Mouse (Mus musculus) ES-E14 (cell line): ENCODE results near the gene Obsl1. TPM values are rescaled to one million over a fixed set of nuclear protein-coding genes. Genes with fewer than 3 reads are reported as not detected.
A peak's percentile ranks its signal among the peaks of the same experiment; 100 is the strongest.

Experiments
- DNase-seq: peaks from one replicate; pipeline ENCODE4 v3.0.0-alpha.2; 2013; ENCODE audit warnings: low read depth, low spot score
- H3K27ac ChIP-seq: 2 replicates; pipeline ENCODE4 v1.5.1; 2012; ENCODE audit warnings: low read depth, mild to moderate bottlenecking, low read length, moderate library complexity, mixed read lengths; ENCODE audit not compliant: poor library complexity, insufficient read depth, severe bottlenecking
- H3K36me3 ChIP-seq: 2 replicates; pipeline ENCODE4 v1.6.1; 2012; ENCODE audit warnings: mild to moderate bottlenecking, low read length, moderate library complexity, mixed read lengths; ENCODE audit not compliant: control insufficient read depth, poor library complexity, insufficient read depth, severe bottlenecking
- H3K4me1 ChIP-seq, 2 experiments: fragments of 150-350 bp in 1 of 2; sonication (generic) in 1 of 2; 2 replicates each; pipeline ENCODE4 v1.6.1; 2012; ENCODE audit warnings: low read length in 2 of 2, mild to moderate bottlenecking in 1 of 2, mixed read lengths in 1 of 2; ENCODE audit not compliant: control insufficient read depth in 2 of 2, insufficient read depth in 2 of 2, poor library complexity in 1 of 2
- H3K4me3 ChIP-seq, 2 experiments: fragments of 150-350 bp in 1 of 2; sonication (generic) in 1 of 2; 2 replicates each; pipeline ENCODE4 v1.5.1; 2012; ENCODE audit warnings: low read length in 2 of 2, low read depth in 1 of 2, mild to moderate bottlenecking in 1 of 2, mixed read lengths in 1 of 2; ENCODE audit not compliant: insufficient read depth in 1 of 2, poor library complexity in 1 of 2, severe bottlenecking in 1 of 2
- H3K9ac ChIP-seq: 2 replicates; pipeline ENCODE4 v1.6.1; 2012; ENCODE audit warnings: low read depth, mild to moderate bottlenecking, low read length, mixed read lengths; ENCODE audit not compliant: poor library complexity, insufficient read depth, severe bottlenecking
- H3K9me3 ChIP-seq: fragments of 150-350 bp; sonication (generic); 2 replicates; pipeline ENCODE4 v1.6.1; 2012; ENCODE audit warnings: low read depth, mild to moderate bottlenecking, low read length; ENCODE audit not compliant: control insufficient read depth, insufficient read depth
- CHD2 ChIP-seq: IDR thresholded peaks from 2 replicates; pipeline ENCODE4 v1.6.1; 2014; ENCODE audit warnings: mild to moderate bottlenecking, low read depth, low read length, inconsistent platforms
- HCFC1 ChIP-seq: IDR thresholded peaks from 2 replicates; pipeline ENCODE4 v1.6.1; 2012; ENCODE audit warnings: low read length, inconsistent platforms, borderline replicate concordance; ENCODE audit not compliant: insufficient read depth
- MAFK ChIP-seq: IDR thresholded peaks from 2 replicates; pipeline ENCODE4 v1.6.1; 2014; ENCODE audit warnings: mild to moderate bottlenecking, low read depth, low read length, inconsistent platforms; ENCODE audit not compliant: insufficient read depth
- ZC3H11A ChIP-seq: IDR thresholded peaks from 2 replicates; pipeline ENCODE4 v1.6.1; 2012; ENCODE audit warnings: low read depth, mild to moderate bottlenecking, inconsistent platforms, low read length, borderline replicate concordance
- ZNF384 ChIP-seq: IDR thresholded peaks from 2 replicates; pipeline ENCODE4 v1.6.1; 2012; ENCODE audit warnings: low read depth, low read length, inconsistent platforms
- in situ Hi-C, 2 experiments: fragments of 600-800 bp; cut with MboI; formaldehyde crosslinking; loops; one replicate each; pipeline ENCODE4 v1.15.1; 2025; ENCODE audit warnings: low sequenced_read_pairs in 2 of 2, inconsistent platforms in 1 of 2; ENCODE audit not compliant: unreplicated experiment in 2 of 2
- total RNA-seq: library from RNA; depleted of rRNA; stranded (reverse); fragments of 300-350 nt; gene quantifications from 2 replicates; pipeline ENCODE4 v1.2.3, GENCODE M21; 2012

Obsl1 gene
- total RNA-seq, 1 experiment: 45.0 TPM

GRCm38 (mm10) chr1:75478916-75479634 lies 27.2 kb downstream of the Obsl1 start, which contains the start of the genes Chpf and Tmem198:
Gene Chpf, minus strand, starts transcription at chr1:75479307.
Gene Tmem198, plus strand, starts transcription at chr1:75479532.
- in situ Hi-C loops: no loop called here
- Histone ChIP-seq H3K4me3 (peak within 1 kb of the TSS; percentile 63 to 84), H3K9me3 (no peaks in the 10 kb centered on the region), H3K9ac (peak within 1 kb of the TSS; percentile 83), H3K27ac (no peak within 1 kb of the TSS), H3K4me1 (peaks cover 4 to 8% of the 10 kb centered on the region in 2 experiments; a peak in 2 of 4 replicates), H3K36me3 (peaks cover 24% of the 10 kb centered on the region)
- TF ChIP-seq HCFC1: no peak
- TF ChIP-seq ZNF384: no peak
- TF ChIP-seq MAFK: no peak
- no peak for TF ChIP-seq CHD2
- TF ChIP-seq ZC3H11A: no peak
- peak; percentile 94 for DNase-seq

DNA sequence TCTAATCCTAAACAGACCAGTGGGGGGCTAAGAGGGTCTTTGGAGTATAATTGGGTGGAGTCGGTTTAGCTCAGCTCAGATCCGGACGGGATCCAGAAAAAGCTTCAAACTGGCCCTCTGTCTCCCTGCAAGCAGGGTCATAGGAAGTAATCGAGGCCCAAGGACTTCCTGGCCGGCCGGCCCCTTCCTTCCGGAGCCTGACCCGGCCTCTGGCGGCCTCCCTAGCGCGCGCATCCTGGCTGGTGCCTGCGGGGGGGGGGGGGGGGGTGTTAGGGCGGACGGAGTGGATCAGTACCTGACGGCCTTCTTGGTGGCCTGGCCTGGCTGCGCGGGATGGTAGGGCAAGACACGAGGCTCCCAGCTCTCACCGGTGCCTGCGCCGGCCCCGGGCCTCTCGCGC lies 27.8 kb downstream of the Obsl1 start:
- Histone ChIP-seq H3K4me3 (peak overlapping the region; percentile 63 to 84), H3K27ac (no peak overlapping the region), H3K4me1 (peaks cover 4 to 8% of the 10 kb centered on the region in 2 experiments; a peak in 2 of 4 replicates), H3K9ac (peak overlapping the region; percentile 83), H3K36me3 (peaks cover 27% of the 10 kb centered on the region), H3K9me3 (no peaks in the 10 kb centered on the region)
- TF ChIP-seq MAFK (no peak), CHD2 (no peak), ZNF384 (no peak), HCFC1 (no peak), ZC3H11A (no peak)
- in situ Hi-C loops: no loop called here
- DNase-seq: no peak

DNA sequence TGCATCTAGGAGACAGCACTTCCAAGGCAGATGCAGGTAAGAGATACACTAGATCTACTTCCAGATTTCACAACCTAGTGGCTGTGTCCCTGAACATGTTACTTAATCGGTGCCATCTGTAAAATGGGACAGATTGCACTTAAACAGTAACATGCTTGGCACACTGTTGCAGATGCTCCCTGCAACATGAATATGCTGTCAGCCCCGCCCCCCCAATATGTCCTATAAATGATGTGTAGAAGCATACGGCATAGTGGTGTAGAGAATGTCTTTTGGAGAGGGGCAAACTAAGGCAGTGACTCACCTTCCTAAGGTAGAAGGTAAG lies 28.3 kb downstream of the Obsl1 start:
- in situ Hi-C loops: no loop called here
- no peak overlapping the region for H3K9ac ChIP-seq
- no peak overlapping the region for H3K27ac ChIP-seq
- no peaks in the 10 kb centered on the region for H3K9me3 ChIP-seq
- H3K36me3 ChIP-seq: peaks cover 27% of the 10 kb centered on the region
- H3K4me1 ChIP-seq: peaks cover 4 to 8% of the 10 kb centered on the region in 2 experiments; a peak in 2 of 4 replicates
- DNase-seq: no peak
- TF ChIP-seq HCFC1: no peak
- H3K4me3 ChIP-seq: peak overlapping the region; percentile 63 to 84; a peak in 3 of 4 replicates

- peak overlapping the region; percentile 18 to 25; a peak in 2 of 4 replicates for H3K4me3 ChIP-seq
- DNase-seq: peak; percentile 66
- in situ Hi-C loops: no loop called here
- H3K9ac ChIP-seq: no peak overlapping the region; the same call in 1 of the 2 replicates
- TF ChIP-seq ZNF384 (0 out of 2 replicates have a peak, but pooled peaks have one; percentile 23), CHD2 (no peak), ZC3H11A (0 out of 2 replicates have a peak, but pooled peaks have one; percentile 22), HCFC1 (0 out of 2 replicates have a peak, but pooled peaks have one; percentile 25), MAFK (no peak)
- H3K36me3 ChIP-seq: peaks cover 27% of the 10 kb centered on the region
- H3K9me3 ChIP-seq: no peaks in the 10 kb centered on the region
- H3K27ac ChIP-seq: no peak overlapping the region
- peaks cover 4 to 8% of the 10 kb centered on the region in 2 experiments; a peak in 2 of 4 replicates for H3K4me1 ChIP-seq
These were observed 28.8 kb downstream of the Obsl1 start for GRCm38 (mm10) chr1:75477264-75477965.
